Mouse (Mus musculus): ENCODE data around the gene Phlda2.

The Phlda2 gene

GRCm38 (mm10) chr7:143463865-143464415 lies 39.0 kb downstream of the Phlda2 start:
- peak; percentile 78 for DNase-seq (ENCODE audit: low read depth, low spot score)

- no peak for DNase-seq (ENCODE audit: low read depth, low spot score)
These were observed 40.4 kb downstream of the Phlda2 start for GRCm38 (mm10) chr7:143462516-143462915.

- DNase-seq (ENCODE audit: low read depth, low spot score) = no peak
These were observed 41.0 kb downstream of the Phlda2 start for GRCm38 (mm10) chr7:143461920-143462319.

- DNase-seq (ENCODE audit: low read depth, low spot score) = no peak
These were observed 41.6 kb downstream of the Phlda2 start for GRCm38 (mm10) chr7:143461294-143461870.

GRCm38 (mm10) chr7:143460874-143461273 lies 42.1 kb downstream of the Phlda2 start, which contains the start of gene Cdkn1c:
Gene Cdkn1c (minus strand): TSS chr7:143461050.
- peak; percentile 93 for DNase-seq (ENCODE audit: low read depth, low spot score)

- DNase-seq (ENCODE audit: low read depth, low spot score) = no peak
These were observed 42.6 kb downstream of the Phlda2 start for GRCm38 (mm10) chr7:143460217-143460834.

- DNase-seq (ENCODE audit: low read depth, low spot score) = no peak
These were observed 43.4 kb downstream of the Phlda2 start for GRCm38 (mm10) chr7:143459332-143460211.

GRCm38 (mm10) chr7:143458963-143459331 lies 44.0 kb downstream of the Phlda2 start:
- no peak for DNase-seq (ENCODE audit: low read depth, low spot score)
